Mouse (Mus musculus): Measurements from ENCODE around the gene Kif26b. TPM values are rescaled to one million over a fixed set of nuclear protein-coding genes. Genes with fewer than 3 reads are reported as not detected.

Gene Kif26b
- polyA plus RNA-seq (2016; fragmentation: Nextera tagmentation; extraction: Ambion mirVana), result 9.0 and 10.2 TPM in 2 replicates

- H3K4me1 ChIP-seq, result peaks cover 54% of the 10 kb centered on the region
- H3K4me3 ChIP-seq, result peak within 1 kb of the TSS; percentile 77
- peak within 1 kb of the TSS; percentile 85 for H3K27ac ChIP-seq (replicated peaks)
- H3K36me3 ChIP-seq (replicated peaks), result peaks cover 6% of the 10 kb centered on the region; the same call in 1 of the 2 replicates
- H3K9me3 ChIP-seq, result no peaks in the 10 kb centered on the region; the same call in 1 of the 2 replicates
- peak; percentile 84 for DNase-seq (ENCODE audit: low spot score)
- under 1% methylated on average over 92 of the region's 92 CpGs for WGBS
- H3K27me3 ChIP-seq (replicated peaks; ENCODE audit: low read depth, poor library complexity, severe bottlenecking), result peaks cover 50% of the 10 kb centered on the region
Observed at GRCm38 (mm10) chr1:178528431-178529351, at the start of gene Kif26b. Gene Kif26b, plus strand, starts transcription at chr1:178529125.

- Histone ChIP-seq H3K27ac (replicated peaks) (no peak overlapping the region), H3K36me3 (replicated peaks) (no peaks in the 10 kb centered on the region), H3K4me1 (peaks cover under 1% of the 10 kb centered on the region; the same call in 1 of the 2 replicates), H3K27me3 (replicated peaks; ENCODE audit: low read depth, poor library complexity, severe bottlenecking) (no peaks in the 10 kb centered on the region), H3K4me3 (no peak overlapping the region), H3K9me3 (no peaks in the 10 kb centered on the region)
- DNase-seq (ENCODE audit: low spot score), result no peak
Observed at GRCm38 (mm10) chr1:178483854-178484253, 45.1 kb upstream of the Kif26b start.

GRCm38 (mm10) chr1:178485138-178485867 lies 43.6 kb upstream of the Kif26b start:
- Histone ChIP-seq H3K9me3 (no peaks in the 10 kb centered on the region), H3K27ac (replicated peaks) (no peak overlapping the region), H3K4me1 (peaks cover 8% of the 10 kb centered on the region), H3K36me3 (replicated peaks) (no peaks in the 10 kb centered on the region), H3K4me3 (no peak overlapping the region), H3K27me3 (replicated peaks; ENCODE audit: low read depth, poor library complexity, severe bottlenecking) (no peaks in the 10 kb centered on the region)
- DNase-seq (ENCODE audit: low spot score), result no peak
- WGBS, result 83% methylated on average over 5 of the region's 5 CpGs

GRCm38 (mm10) chr1:178485868-178486220 lies 43.1 kb upstream of the Kif26b start:
- H3K36me3 ChIP-seq (replicated peaks), result no peaks in the 10 kb centered on the region
- 72% methylated on average over 5 of the region's 5 CpGs for WGBS
- no peak overlapping the region for H3K27ac ChIP-seq (replicated peaks)
- no peak overlapping the region for H3K4me3 ChIP-seq
- H3K27me3 ChIP-seq (replicated peaks; ENCODE audit: low read depth, poor library complexity, severe bottlenecking), result no peaks in the 10 kb centered on the region
- no peaks in the 10 kb centered on the region for H3K9me3 ChIP-seq
- no peak for DNase-seq (ENCODE audit: low spot score)
- peaks cover 8% of the 10 kb centered on the region for H3K4me1 ChIP-seq

GRCm38 (mm10) chr1:178486828-178487227 lies 42.1 kb upstream of the Kif26b start:
- Histone ChIP-seq H3K9me3 (no peaks in the 10 kb centered on the region), H3K27ac (replicated peaks) (no peak overlapping the region), H3K4me3 (no peak overlapping the region), H3K36me3 (replicated peaks) (no peaks in the 10 kb centered on the region), H3K4me1 (peaks cover 8% of the 10 kb centered on the region), H3K27me3 (replicated peaks; ENCODE audit: low read depth, poor library complexity, severe bottlenecking) (no peaks in the 10 kb centered on the region)
- 90% methylated on average over 5 of the region's 5 CpGs for WGBS
- no peak for DNase-seq (ENCODE audit: low spot score)

GRCm38 (mm10) chr1:178489127-178489526 lies 39.8 kb upstream of the Kif26b start:
- Histone ChIP-seq H3K9me3 (no peaks in the 10 kb centered on the region), H3K27ac (replicated peaks) (peak overlapping the region; percentile 25; the same call in 1 of the 2 replicates), H3K36me3 (replicated peaks) (no peaks in the 10 kb centered on the region), H3K27me3 (replicated peaks; ENCODE audit: low read depth, poor library complexity, severe bottlenecking) (no peaks in the 10 kb centered on the region), H3K4me3 (no peak overlapping the region), H3K4me1 (peaks cover 8% of the 10 kb centered on the region)
- WGBS, result 32% methylated on average over 3 of the region's 3 CpGs
- DNase-seq (ENCODE audit: low spot score), result no peak

- no peak overlapping the region for H3K4me3 ChIP-seq
- DNase-seq (ENCODE audit: low spot score), result no peak
- H3K36me3 ChIP-seq (replicated peaks), result no peaks in the 10 kb centered on the region
- H3K27me3 ChIP-seq (replicated peaks; ENCODE audit: low read depth, poor library complexity, severe bottlenecking), result no peaks in the 10 kb centered on the region
- H3K9me3 ChIP-seq, result no peaks in the 10 kb centered on the region
- H3K27ac ChIP-seq (replicated peaks), result no peak overlapping the region
- 87% methylated on average over 5 of the region's 5 CpGs for WGBS
- H3K4me1 ChIP-seq, result peaks cover 8% of the 10 kb centered on the region
Observed at GRCm38 (mm10) chr1:178491733-178492132, 37.2 kb upstream of the Kif26b start.

GRCm38 (mm10) chr1:178492493-178492892 lies 36.4 kb upstream of the Kif26b start:
- H3K9me3 ChIP-seq, result no peaks in the 10 kb centered on the region
- WGBS, result 75% methylated on average over 2 of the region's 2 CpGs
- no peak for DNase-seq (ENCODE audit: low spot score)
- no peak overlapping the region for H3K27ac ChIP-seq (replicated peaks)
- H3K4me1 ChIP-seq, result peaks cover 8% of the 10 kb centered on the region
- no peaks in the 10 kb centered on the region for H3K27me3 ChIP-seq (replicated peaks; ENCODE audit: low read depth, poor library complexity, severe bottlenecking)
- H3K4me3 ChIP-seq, result no peak overlapping the region
- H3K36me3 ChIP-seq (replicated peaks), result no peaks in the 10 kb centered on the region

- no peaks in the 10 kb centered on the region for H3K9me3 ChIP-seq
- no peak for DNase-seq (ENCODE audit: low spot score)
- H3K27me3 ChIP-seq (replicated peaks; ENCODE audit: low read depth, poor library complexity, severe bottlenecking), result no peaks in the 10 kb centered on the region
- no peaks in the 10 kb centered on the region for H3K4me1 ChIP-seq
- WGBS, result 88% methylated on average over 2 of the region's 2 CpGs
- H3K4me3 ChIP-seq, result no peak overlapping the region
- H3K36me3 ChIP-seq (replicated peaks), result no peaks in the 10 kb centered on the region
- H3K27ac ChIP-seq (replicated peaks), result no peak overlapping the region
Observed at GRCm38 (mm10) chr1:178496186-178496585, 32.7 kb upstream of the Kif26b start.

- WGBS, result 43% methylated on average over 1 of the region's 1 CpGs
- Histone ChIP-seq H3K9me3 (no peaks in the 10 kb centered on the region), H3K36me3 (replicated peaks) (no peaks in the 10 kb centered on the region), H3K27me3 (replicated peaks; ENCODE audit: low read depth, poor library complexity, severe bottlenecking) (no peaks in the 10 kb centered on the region), H3K4me1 (no peaks in the 10 kb centered on the region), H3K4me3 (no peak overlapping the region), H3K27ac (replicated peaks) (no peak overlapping the region)
- peak; percentile 27 for DNase-seq (ENCODE audit: low spot score)
Observed at GRCm38 (mm10) chr1:178496841-178497240, 32.1 kb upstream of the Kif26b start.

GRCm38 (mm10) chr1:178506938-178507337 lies 22.0 kb upstream of the Kif26b start:
- no peak for DNase-seq (ENCODE audit: low spot score)
- H3K36me3 ChIP-seq (replicated peaks), result no peaks in the 10 kb centered on the region
- no peaks in the 10 kb centered on the region for H3K27me3 ChIP-seq (replicated peaks; ENCODE audit: low read depth, poor library complexity, severe bottlenecking)
- no peaks in the 10 kb centered on the region for H3K9me3 ChIP-seq
- WGBS, result 93% methylated on average over 8 of the region's 8 CpGs
- H3K4me1 ChIP-seq, result no peaks in the 10 kb centered on the region
- no peak overlapping the region for H3K4me3 ChIP-seq
- H3K27ac ChIP-seq (replicated peaks), result no peak overlapping the region

GRCm38 (mm10) chr1:178512323-178513031 lies 16.4 kb upstream of the Kif26b start:
- peaks cover 18% of the 10 kb centered on the region for H3K4me1 ChIP-seq
- DNase-seq (ENCODE audit: low spot score), result no peak
- H3K27me3 ChIP-seq (replicated peaks; ENCODE audit: low read depth, poor library complexity, severe bottlenecking), result no peaks in the 10 kb centered on the region
- 50% methylated on average over 7 of the region's 7 CpGs for WGBS
- no peak overlapping the region for H3K4me3 ChIP-seq
- no peaks in the 10 kb centered on the region for H3K9me3 ChIP-seq
- no peaks in the 10 kb centered on the region for H3K36me3 ChIP-seq (replicated peaks)
- no peak overlapping the region; the same call in 1 of the 2 replicates for H3K27ac ChIP-seq (replicated peaks)

All from embryonic facial prominence, embryonic 10.5 days (tissue).